Mouse (Mus musculus) lung, adult 18-20 months (tissue): ENCODE results near the gene Pold2.
"Not testable (repeated sequence)": the region's sequence is repeated elsewhere in the genome, so short reads cannot be mapped to it uniquely, and the experiment has no call there.

Source experiments
- DNase-seq, 2 experiments: peaks; one replicate each; pipeline ENCODE4 v3.0.0; 2022; ENCODE audit warnings: mixed read lengths in 2 of 2

The Pold2 gene

DNA sequence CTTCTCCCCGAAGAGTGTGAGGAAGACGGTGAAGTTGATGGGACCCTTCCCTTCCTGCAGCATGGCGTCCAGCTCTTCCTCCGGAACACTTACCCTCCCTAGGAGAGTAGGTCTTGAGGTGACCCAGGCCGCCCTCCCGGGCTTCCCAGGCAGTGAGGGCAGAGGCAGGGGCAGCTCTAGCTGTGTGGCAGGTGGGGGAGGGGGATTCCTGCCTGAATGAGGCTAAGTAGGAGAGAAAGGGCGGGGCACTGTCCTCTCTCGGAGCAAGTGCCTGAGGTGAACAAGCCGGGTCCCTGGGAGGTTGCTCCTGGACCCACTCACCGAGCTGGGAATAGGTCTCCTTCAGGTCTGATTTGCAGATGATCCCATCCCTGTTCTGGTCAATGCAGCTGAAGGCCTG, 19.7 kb upstream of the Pold2 start:
- DNase-seq: no peak

DNA sequence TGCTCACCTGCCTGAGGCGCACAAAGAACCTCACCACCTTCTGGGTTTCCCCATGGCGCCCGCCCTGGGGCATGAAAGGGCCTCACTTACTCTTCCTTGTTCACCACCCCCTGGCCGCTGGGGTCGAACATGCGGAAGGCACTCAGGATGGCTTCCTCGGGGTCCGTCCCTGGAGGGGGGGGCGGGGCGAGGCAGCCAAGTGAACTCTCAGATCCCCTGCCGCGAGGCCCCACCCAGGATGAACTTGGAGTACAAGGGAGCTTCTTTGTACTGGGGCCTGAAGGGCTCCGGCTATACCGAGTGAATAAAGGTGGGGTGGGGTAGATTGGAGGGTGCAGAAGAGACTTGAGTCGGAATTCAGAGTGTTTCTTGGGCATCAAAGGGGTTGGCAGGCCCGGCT, 19.1 kb upstream of the Pold2 start:
- no peak for DNase-seq

DNA sequence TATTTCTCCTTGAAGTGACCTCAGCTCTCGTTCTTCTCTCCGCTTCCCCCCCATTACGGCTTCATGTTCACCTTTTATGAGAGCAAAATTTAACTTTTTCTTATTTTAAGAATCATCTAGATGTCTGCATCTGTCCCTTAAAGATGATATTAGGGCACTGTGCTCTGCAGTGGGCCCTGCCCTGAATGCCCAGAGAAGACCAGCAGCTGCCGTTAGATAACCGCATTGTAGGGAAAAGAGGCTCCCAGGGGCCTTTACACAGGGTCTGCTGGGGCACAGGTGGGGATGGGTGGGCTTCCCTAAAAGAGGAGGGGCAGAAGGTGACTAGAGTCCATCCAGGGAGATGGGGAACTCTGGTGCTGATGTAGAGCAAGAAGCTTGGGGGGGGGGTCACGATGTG, 15.7 kb upstream of the Pold2 start:
- DNase-seq: no peak

DNA sequence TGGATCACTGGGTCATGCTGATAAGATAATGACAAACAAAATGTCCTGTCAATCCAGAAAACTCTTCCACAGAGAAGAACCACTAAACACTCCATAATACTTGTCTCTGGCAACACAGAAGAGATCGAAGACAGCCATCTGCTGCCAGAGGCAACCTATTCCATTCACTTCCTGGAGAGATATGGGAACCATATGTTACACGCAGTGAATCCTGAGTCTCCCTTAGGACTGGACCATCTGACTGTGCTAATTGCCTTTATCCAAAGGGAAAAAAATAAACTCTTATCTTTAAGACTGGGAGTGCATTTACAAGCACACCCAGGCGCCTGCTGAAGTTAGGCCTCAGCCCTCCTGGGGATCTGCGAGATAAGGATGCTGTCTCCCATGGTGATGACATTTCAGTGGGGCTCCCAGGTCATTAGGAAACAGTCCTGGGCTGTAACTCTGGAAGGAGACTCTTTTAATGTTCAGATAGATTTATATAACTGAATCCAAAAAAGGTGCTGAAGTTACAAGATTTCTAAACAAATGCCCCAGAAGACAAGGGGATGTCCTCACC, 14.8 kb upstream of the Pold2 start:
- no peak for DNase-seq

DNA sequence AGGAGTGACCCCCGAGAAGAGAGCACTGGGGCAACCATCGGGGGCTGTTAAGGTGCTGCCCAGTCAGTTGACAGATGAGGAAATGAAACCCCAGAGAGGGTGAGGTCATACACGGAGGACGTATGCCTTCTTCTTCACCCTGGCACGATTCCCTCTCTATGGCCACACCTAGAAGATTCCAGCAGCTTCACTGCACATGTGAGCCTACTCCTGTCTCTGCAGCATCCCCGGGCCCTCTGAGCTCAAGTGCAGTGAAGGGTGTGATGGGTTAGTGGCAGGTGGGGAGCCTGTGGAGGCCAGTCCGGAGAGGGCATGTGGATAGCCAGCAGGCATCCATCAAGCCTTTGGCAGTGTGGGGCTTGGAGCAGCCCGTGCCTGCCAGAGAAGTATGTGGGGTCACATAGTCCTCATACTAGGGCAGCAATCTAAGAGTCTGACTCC, 14.1 kb upstream of the Pold2 start:
- peak; percentile 44 to 45 for DNase-seq

DNA sequence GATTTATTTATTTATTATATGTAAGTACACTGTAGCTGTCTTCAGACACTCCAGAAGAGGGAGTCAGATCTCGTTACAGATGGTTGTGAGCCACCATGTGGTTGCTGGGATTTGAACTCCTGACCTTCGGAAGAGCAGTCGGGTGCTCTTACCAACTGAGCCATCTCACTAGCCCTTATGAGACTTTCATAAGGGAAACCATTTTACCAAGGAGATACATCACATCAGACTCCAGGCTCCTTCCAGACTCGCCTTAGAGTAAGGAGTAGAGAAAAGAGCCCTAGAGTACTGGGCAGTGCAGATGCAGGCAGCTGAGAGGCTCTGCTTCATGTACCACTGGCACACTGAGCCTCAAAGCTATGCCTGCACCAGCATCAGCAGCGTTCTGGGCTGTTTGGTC, 10.5 kb upstream of the Pold2 start:
- DNase-seq: not testable (repeated sequence)

DNA sequence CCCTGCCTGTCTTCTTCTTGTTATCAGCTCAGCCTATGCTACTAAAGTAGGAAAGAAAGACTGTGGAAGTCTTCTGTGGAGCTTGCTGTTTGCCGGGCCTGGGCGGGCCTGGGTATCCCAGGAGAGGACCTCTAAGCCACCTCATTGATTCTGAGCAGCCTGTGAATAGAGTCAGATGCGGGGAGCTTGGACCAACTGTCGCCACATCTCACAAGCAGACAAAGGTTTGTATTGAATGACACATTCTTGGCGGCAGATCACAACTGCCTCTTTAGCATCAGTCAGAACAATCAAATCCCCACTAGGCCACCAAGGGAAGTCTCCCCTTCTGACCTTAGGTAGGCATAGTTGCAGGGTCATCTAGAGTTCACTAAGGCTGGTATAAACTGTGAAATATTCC, 9.2 kb upstream of the Pold2 start:
- no peak for DNase-seq

DNA sequence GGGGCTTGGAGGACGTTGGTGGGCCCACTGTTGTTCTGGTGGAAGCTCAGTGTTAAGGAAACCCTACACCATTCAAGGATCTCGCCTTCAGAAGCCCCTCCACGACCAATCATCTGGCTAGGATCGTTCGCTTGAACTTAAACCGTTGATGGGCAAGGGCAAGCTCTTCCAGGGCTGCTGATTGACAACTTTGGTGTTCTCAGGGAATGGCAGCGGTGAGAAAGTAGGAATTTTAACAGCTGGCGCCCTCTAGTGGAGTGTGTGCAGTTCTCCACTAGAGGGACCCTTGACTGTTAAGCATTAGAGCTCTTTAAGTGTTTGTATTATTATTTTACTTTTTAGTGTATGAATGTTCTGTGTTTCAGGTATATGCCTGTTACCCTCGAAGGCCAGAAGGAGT, 8.1 kb upstream of the Pold2 start:
- peak; percentile 55 to 70 for DNase-seq

DNA sequence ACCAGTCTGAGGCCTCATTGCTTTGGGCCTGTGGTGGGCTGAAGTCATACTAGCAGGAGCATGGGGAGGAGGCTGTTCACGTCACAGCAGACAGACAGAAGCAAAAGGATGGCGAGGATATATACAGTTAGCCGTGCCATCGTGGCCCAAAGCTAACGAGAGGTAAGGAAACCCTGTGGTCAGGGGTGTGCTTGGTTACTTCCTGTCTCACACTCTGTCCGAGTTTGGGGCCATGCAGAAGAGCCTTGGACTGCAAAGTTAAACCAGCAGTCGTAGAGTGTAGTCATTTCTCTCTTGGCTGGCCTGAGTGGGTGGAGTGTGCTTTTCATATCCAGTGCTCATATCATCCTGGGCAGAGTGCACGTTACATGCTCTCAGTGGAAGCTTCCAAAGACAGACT, 4.4 kb upstream of the Pold2 start:
- no peak for DNase-seq

DNA sequence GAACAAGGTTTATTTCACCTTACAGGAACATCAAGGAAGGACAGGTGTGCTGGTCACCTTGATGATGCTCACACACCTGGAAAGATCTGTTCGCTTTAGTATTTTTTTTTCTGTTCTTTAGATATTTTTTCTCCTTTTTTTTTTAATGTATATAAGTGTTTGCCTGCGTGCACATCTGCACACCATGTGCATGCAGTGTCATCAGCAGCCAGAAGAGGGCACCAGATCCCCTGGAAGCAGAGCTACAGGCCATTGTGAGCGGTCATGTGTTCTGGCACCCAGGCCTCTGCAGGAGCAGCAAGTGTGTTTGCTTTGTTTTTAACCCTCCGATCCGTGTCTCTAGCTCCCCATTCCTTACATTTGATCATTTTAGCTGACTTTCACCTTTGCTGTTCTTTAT, 1.8 kb upstream of the Pold2 start:
- peak; percentile 46 to 56 for DNase-seq

DNA sequence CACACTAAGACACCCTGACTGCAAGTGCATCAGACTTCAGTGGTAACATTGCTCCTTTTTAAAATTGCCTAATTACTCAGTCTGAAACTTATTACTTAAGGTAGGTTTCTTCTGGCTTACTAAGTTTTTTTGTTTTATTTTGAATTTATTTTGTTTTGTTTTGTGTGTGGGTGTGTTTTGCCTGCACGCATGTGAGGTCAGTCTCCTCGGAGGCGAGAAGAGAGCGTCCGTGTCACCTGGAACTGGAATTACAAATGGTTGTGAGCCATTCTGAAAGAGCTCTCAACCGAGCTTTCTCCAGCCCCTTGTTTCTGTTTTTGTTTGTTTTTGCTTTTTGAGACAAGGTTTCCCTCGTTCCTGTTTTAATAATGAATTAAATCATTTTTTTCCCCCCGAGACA, 569 bp upstream of the Pold2 start:
- no peak for DNase-seq

DNA sequence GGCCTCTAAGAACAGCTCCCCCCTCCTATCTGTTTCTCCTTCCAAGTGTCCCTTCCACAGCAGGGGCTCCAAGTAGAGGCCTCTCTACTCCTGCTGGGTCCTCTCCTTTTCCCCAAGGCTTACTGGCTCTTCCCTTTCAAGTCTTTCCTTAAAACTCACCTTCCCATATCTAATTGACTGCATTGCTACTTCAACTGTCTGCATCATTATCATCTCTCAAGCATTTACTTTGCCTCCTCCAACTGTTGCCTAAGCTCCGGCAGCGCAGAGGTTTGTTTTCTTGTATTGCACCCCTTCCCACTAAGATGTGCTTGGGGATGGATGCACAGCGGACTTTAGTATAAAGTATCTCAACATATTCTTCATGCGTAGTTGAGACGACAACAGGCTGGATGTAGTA, 671 bp downstream of the Pold2 start:
- no peak for DNase-seq

DNA sequence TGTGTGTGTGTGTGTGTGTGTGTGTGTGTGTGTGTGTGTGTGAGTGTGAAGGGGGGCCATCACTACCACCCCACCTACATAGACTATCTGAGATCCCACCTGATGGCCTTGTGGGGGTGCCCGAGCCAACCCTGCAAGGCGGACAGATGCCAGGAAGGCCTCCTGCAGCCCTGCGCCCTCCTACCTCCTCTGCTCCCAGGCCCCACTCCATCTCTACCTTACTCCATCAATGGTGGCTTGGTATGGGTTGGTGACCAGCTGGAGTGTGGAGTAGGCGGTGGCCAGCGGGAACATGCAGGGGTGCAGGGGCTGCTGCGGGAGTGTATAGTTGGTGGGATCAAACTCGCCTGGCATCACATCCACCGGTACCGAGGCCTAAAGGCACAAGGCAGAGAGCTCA, 4.9 kb downstream of the Pold2 start:
- DNase-seq: no peak

DNA sequence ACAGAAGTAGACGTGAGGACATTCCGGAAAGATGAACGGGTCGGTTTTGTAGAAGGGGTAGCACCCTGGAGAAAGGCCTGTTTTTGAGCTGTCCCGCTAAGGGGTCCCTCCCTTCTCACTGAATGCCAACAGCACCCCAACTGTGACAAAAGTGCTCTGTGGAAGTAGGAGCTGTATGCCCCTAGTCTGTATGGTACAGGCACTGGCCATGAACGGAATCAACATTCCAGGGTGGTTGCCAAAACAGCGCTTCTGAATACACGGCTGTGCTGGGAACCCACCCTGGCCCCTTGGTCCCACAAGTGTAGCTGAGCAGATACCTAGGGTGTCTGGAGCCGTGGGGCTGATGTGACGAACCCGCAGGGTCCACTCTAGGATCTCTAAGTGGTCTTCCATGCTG, 5.4 kb downstream of the Pold2 start:
- no peak for DNase-seq

DNA sequence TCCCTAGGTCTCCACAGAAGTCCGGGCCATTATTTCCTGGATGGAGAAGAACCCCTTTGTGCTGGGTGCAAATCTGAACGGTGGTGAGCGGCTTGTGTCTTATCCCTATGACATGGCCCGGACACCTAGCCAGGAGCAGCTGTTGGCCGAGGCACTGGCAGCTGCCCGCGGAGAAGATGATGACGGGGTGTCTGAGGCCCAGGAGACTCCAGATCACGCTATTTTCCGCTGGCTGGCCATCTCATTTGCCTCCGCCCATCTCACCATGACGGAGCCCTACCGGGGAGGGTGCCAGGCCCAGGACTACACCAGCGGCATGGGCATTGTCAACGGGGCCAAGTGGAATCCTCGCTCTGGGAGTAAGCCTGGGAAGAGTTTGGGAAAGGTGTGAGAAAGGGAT, 8.0 kb downstream of the Pold2 start:
- DNase-seq: no peak

DNA sequence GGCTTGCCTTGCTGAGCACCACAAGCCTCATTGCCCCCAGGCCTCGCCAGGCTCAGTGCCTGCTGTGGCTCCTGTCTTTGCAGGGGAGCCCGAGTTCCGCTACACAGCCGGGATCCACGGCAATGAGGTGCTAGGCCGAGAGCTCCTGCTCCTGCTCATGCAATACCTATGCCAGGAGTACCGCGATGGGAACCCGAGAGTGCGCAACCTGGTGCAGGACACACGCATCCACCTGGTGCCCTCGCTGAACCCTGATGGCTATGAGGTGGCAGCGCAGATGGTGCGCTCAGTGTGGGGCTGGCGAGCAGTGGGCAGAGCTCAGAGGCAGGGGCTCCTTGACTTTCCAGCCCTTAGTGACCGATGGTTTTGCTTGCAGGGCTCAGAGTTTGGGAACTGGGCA, 8.8 kb downstream of the Pold2 start:
- no peak for DNase-seq

DNA sequence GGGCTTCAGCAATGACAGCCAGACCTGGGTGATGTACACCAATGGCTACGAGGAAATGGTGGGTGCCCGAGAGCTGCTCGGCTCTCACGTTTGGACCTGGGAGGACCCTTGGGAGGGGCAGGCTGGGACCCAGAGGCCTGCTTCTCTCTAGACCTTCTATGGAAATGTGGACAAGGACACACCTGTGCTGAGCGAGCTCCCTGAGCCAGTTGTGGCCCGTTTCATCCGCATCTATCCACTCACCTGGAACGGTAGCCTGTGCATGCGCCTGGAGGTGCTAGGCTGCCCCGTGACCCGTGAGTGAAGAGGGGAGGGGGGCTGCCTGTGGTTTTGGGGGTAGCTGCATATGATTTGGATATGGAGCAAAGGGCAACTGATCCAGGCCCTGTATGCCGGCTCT, 9.8 kb downstream of the Pold2 start:
- no peak for DNase-seq

DNA sequence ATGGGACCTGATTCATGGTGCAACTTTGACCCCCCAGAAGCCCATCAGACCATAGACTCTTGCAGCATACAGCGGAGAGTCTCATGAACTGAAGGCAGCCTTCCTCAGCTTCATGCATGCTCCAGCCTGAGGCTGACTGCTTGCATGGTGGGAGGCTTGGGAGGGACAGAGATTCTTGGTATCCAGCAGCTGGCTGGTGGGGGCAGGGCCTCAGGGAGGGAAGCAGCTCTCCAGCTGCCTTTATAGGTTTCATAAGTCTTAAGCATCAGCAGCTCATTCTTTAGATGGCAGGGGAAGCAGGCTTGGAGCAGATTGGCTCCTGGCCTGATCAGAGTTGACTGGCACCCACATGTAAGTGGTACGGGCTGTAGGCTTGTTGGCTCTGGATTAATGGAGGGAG, 10.9 kb downstream of the Pold2 start:
- no peak for DNase-seq

DNA sequence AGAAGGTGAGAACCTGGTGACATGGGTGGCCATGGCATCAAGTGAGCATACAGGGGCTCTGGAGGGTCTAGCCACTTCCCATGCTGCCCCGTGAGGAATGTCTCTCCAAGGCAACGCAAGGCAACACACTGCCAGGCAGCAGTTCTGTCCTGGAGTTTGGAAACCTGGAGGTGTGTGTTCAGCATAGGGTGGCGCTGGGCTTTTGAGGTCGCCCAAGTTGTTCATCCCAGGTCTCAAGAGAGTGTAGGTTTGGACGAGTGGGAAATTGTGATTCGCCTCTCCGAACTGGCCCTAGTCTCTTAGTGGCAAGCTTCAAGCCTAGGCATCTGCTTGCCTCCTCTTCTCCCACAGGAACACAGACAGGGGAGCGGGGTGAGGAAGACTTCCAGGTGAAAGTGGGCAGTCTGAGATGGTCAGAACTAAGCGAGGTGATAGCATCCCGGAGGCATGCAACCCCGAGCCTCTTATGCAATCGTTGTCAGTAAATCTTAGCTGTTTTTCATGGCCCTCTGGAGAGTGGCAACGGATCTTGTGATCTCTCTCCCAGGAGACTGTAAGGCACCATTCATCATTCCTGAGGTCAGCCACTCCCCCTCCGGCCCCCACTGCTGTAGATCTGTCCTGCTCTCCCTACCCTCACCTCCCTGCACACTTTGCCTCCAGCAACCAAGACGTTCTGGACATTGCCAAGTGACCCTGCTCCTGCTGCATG, 15.5 kb downstream of the Pold2 start:
- DNase-seq: peak; percentile 50 to 56

DNA sequence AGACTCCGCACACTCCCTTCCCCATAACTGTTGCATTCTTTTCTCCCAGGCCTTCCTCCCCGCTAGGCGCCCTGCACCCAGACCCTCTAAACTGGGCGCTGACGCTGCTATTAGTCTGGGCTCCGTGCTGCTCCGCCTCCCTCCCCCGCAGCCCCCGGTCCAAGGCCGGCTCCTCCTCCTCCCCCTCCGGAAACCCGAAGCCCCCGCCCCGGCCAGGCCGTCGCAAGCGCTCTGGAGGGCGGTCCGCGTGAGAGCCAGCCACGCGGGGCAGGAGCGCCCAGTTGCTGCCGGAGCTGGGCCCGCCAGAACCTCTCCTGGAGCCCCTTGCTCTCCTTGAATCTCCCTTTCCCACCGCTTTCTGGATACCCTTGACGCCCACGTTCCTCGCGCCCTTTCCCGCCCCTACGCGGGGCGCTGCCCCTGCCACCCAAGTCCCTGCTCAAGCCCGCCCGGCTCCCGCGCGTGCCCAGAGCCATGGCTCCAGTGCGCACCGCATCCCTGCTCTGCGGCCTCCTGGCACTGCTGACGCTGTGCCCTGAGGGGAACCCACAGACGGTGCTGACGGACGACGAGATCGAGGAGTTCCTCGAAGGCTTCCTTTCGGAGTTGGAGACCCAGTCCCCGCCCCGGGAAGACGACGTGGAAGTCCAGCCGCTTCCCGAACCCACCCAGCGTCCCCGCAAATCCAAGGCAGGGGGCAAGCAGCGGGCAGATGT, 16.3 kb downstream of the Pold2 start, which contains the start of gene Aebp1:
Gene Aebp1, plus strand, starts transcription at position 270 of the 716 bp plus-strand sequence.
- peak; percentile 42 to 55 for DNase-seq

DNA sequence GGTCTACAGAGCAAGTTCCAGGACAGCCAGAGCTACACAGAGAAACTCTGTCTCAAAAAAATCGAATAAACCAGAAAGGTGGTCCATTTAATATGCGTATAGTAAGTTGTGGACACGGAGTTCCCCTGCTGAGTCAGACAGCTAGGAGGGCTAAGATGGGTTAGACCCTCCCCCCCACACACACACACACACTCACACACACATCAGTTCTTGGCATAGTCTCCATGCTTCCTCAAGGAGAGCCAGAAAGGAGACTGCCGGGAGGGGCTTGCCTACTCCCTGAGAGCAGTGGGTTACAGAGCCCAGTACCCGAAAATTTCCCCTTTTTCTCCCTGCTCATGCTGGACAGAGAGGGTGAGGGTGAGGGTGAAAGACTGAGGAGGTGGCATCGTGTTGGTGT, 17.5 kb downstream of the Pold2 start:
- no peak for DNase-seq

DNA sequence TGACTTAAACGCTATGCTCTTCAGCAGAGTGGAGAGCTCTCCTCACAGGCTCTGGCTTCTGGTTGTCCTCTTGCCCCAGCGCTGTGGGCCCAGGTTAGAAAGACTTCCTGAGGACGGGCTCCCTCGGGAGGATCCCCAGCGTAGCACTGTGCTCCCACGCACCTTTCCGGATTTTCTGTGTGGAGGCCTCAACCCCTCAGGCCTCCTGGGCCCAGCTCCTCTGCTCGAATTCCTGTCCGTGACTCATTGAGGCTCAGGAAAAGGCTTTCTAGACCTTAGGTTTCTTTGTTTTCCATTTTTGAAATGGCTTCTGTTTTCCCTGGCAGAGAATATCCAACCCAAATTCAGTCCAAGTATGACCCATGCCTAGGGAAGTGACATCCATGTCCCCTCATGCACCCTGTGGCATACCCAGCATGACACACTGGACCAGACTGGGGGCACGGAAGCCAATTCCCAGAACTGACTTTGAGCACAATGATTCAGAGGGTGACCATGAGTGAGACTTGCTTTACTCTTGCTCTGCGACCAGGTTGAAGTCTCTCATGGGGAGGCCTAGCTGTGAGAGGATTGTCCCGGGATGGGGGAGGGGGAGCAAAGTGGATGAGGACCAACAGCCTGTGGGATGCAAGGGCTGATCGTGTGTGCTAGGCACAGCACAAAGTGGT, 18.1 kb downstream of the Pold2 start:
- no peak for DNase-seq

DNA sequence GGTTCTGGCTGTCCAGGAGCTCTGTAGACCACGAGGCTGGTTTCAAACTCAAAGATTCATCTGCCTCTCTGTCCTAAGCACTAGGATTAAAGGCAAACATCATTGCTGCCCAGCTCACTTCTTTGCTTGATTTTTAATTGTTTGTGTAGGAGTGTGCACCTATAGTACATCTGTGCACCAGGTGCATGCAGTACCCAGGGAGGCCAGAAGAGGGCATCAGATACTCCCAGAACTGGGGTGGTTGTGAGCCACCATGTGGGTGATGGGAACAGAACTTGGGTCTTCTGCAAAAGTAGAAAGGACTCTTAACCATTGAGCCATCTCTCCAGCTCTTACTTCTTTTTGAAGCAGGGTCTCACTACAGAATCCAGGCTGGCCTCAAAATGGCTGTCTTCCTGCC, 19.4 kb downstream of the Pold2 start:
- DNase-seq: no peak
